Mouse (Mus musculus): ENCODE results near the gene Plk5. TPM values are rescaled to one million over a fixed set of nuclear protein-coding genes. Genes with fewer than 3 reads are reported as not detected.

Gene Plk5
- total and polyA plus RNA-seq, 3 experiments = not detected

- Histone ChIP-seq H3K27me3 (replicated peaks) (peaks cover 4% of the 10 kb centered on the region), H3K9me3 (replicated peaks; ENCODE audit: low read length) (no peaks in the 10 kb centered on the region), H3K27ac (ENCODE audit: insufficient read depth, low read depth) (no peak overlapping the region), H3K9ac (ENCODE audit: insufficient read depth, low read depth) (no peak overlapping the region), H3K4me2 (ENCODE audit: insufficient read depth, low read depth, poor library complexity, severe bottlenecking) (no peak overlapping the region), H3K4me3 (replicated peaks in 1 of 3; ENCODE audit: low read depth in 2 of 3, low read length in 2 of 3, poor library complexity in 1 of 3) (no peak overlapping the region), H3K4me1 (ENCODE audit: control insufficient read depth in 1 of 2, insufficient read depth in 2 of 2) (peaks cover 18 to 31% of the 10 kb centered on the region in 2 experiments), H3K36me3 (replicated peaks in 1 of 2; ENCODE audit: control insufficient read depth in 1 of 2, insufficient read depth in 1 of 2, low read length in 1 of 2) (peaks cover 20 to 46% of the 10 kb centered on the region in 2 experiments), H3K79me2 (replicated peaks; ENCODE audit: control insufficient read depth, extremely low read depth, insufficient read depth, poor library complexity, severe bottlenecking) (peaks cover 6% of the 10 kb centered on the region)
- dilution Hi-C loops (cut with MboI; ENCODE audit: extremely low pct_ligation_motif_present, extremely low pct_unique_long_range_greater_than_20kb, low sequenced_read_pairs) (no loop called here), in situ Hi-C loops (cut with MboI; ENCODE audit: low pct_ligation_motif_present, low pct_unique_long_range_greater_than_20kb, low sequenced_read_pairs) (no loop called here)
- no peak for DNase-seq (ENCODE audit: extremely low read depth)
- no peak for TF ChIP-seq MAFK (IDR thresholded peaks at IDR 0.05; ENCODE audit: insufficient replicate concordance, low read length)
- no peak for TF ChIP-seq CHD2 (IDR thresholded peaks at IDR 0.05; ENCODE audit: low read length)
- TF ChIP-seq SMC3 (IDR thresholded peaks at IDR 0.05; ENCODE audit: low read depth, low read length) = no peak
- TF ChIP-seq JUN (IDR thresholded peaks at IDR 0.05; ENCODE audit: insufficient read depth, low read depth, low read length) = no peak
- no peak for TF ChIP-seq USF1 (IDR thresholded peaks at IDR 0.05; ENCODE audit: low read depth, low read length)
- TF ChIP-seq JUND (conservative IDR thresholded peaks at IDR 0.05; ENCODE audit: low read depth, low read length) = no peak
- no peak for TF ChIP-seq TCF12 (IDR thresholded peaks at IDR 0.05; ENCODE audit: low read depth, low read length)
- no peak for TF ChIP-seq CHD1 (IDR thresholded peaks at IDR 0.05; ENCODE audit: low read depth, low read length)
- no peak for TF ChIP-seq RCOR1 (conservative IDR thresholded peaks at IDR 0.05; ENCODE audit: low read depth, low read length)
- TF ChIP-seq SIN3A (IDR thresholded peaks at IDR 0.05; ENCODE audit: low read length) = no peak
- TF ChIP-seq ETS1 (conservative IDR thresholded peaks at IDR 0.05; ENCODE audit: low read depth, low read length) = no peak
- no peak for TF ChIP-seq RAD21 (IDR thresholded peaks at IDR 0.05; ENCODE audit: low read depth, low read length)
- no peak for TF ChIP-seq MAZ (IDR thresholded peaks at IDR 0.05; ENCODE audit: low read depth, low read length)
- no peak for TF ChIP-seq E2F4 (IDR thresholded peaks at IDR 0.05; ENCODE audit: insufficient replicate concordance, low read depth, low read length)
- TF ChIP-seq NRF1 (IDR thresholded peaks at IDR 0.05; ENCODE audit: low read depth, low read length) = no peak
- TF ChIP-seq IRF4 (IDR thresholded peaks at IDR 0.05; ENCODE audit: low read depth, low read length) = no peak
- TF ChIP-seq USF2 (conservative IDR thresholded peaks at IDR 0.05; ENCODE audit: low read depth, low read length) = no peak
These were observed 41.7 kb upstream of the Plk5 start for GRCm38 (mm10) chr10:80314494-80315001.

GRCm38 (mm10) chr10:80315315-80315714, 40.9 kb upstream of the Plk5 start:
- Histone ChIP-seq H3K4me1 (ENCODE audit: control insufficient read depth in 1 of 2, insufficient read depth in 2 of 2) (peaks cover 19 to 32% of the 10 kb centered on the region in 2 experiments), H3K9ac (ENCODE audit: insufficient read depth, low read depth) (no peak overlapping the region), H3K9me3 (replicated peaks; ENCODE audit: low read length) (no peaks in the 10 kb centered on the region), H3K36me3 (replicated peaks in 1 of 2; ENCODE audit: control insufficient read depth in 1 of 2, insufficient read depth in 1 of 2, low read length in 1 of 2) (peaks cover 20 to 46% of the 10 kb centered on the region in 2 experiments), H3K4me2 (ENCODE audit: insufficient read depth, low read depth, poor library complexity, severe bottlenecking) (no peak overlapping the region), H3K27ac (ENCODE audit: insufficient read depth, low read depth) (no peak overlapping the region), H3K4me3 (replicated peaks in 1 of 3; ENCODE audit: low read depth in 2 of 3, low read length in 2 of 3, poor library complexity in 1 of 3) (no peak overlapping the region), H3K79me2 (replicated peaks; ENCODE audit: control insufficient read depth, extremely low read depth, insufficient read depth, poor library complexity, severe bottlenecking) (peaks cover 13% of the 10 kb centered on the region), H3K27me3 (replicated peaks) (peaks cover 4% of the 10 kb centered on the region)
- DNase-seq (ENCODE audit: extremely low read depth) = no peak
- TF ChIP-seq MXI1 (IDR thresholded peaks at IDR 0.05; ENCODE audit: low read depth, low read length) (no peak), MAZ (IDR thresholded peaks at IDR 0.05; ENCODE audit: low read depth, low read length) (no peak), JUND (conservative IDR thresholded peaks at IDR 0.05; ENCODE audit: low read depth, low read length) (no peak), SMC3 (IDR thresholded peaks at IDR 0.05; ENCODE audit: low read depth, low read length) (no peak), UBTF (IDR thresholded peaks at IDR 0.05; ENCODE audit: low read depth, low read length) (no peak)
- in situ Hi-C loops (cut with MboI; ENCODE audit: low pct_ligation_motif_present, low pct_unique_long_range_greater_than_20kb, low sequenced_read_pairs) (no loop called here), dilution Hi-C loops (cut with MboI; ENCODE audit: extremely low pct_ligation_motif_present, extremely low pct_unique_long_range_greater_than_20kb, low sequenced_read_pairs) (no loop called here)

Measured in CH12.LX (cell line).